Mouse (Mus musculus) heart, embryonic 11.5 days (tissue): ENCODE results near the gene Elf4. TPM values are rescaled to one million over a fixed set of nuclear protein-coding genes. Genes with fewer than 3 reads are reported as not detected.
A peak's percentile ranks its signal among the peaks of the same experiment; 100 is the strongest.
"Not testable (repeated sequence)": the region's sequence is repeated elsewhere in the genome, so short reads cannot be mapped to it uniquely, and the experiment has no call there.

Source experiments
- ATAC-seq: fragments of 200-750 bp; cut with Nextera tagmentation; replicated peaks from 2 replicates; pipeline ENCODE4 v1.8.0; 2017; ENCODE audit warnings: moderate library complexity; ENCODE audit not compliant: insufficient number of reproducible peaks, low FRiP score, low TSS enrichment
- H3K27ac ChIP-seq: fragments of 300-500 bp; sonication (generic); 2 replicates; pipeline ENCODE4 v1.5.1; 2014; ENCODE audit warnings: mild to moderate bottlenecking, low read depth, low read length
- H3K27me3 ChIP-seq: fragments of 300-500 bp; sonication (generic); 2 replicates; pipeline ENCODE4 v1.6.1; 2014; ENCODE audit warnings: mild to moderate bottlenecking, low read length, mixed read lengths; ENCODE audit not compliant: control insufficient read depth, insufficient read depth
- H3K36me3 ChIP-seq: fragments of 300-500 bp; sonication (generic); 2 replicates; pipeline ENCODE4 v1.6.1; 2014; ENCODE audit warnings: mild to moderate bottlenecking, low read length, moderate library complexity, mixed read lengths; ENCODE audit not compliant: control insufficient read depth, insufficient read depth
- H3K4me1 ChIP-seq: fragments of 300-500 bp; sonication (generic); 2 replicates; pipeline ENCODE4 v1.6.1; 2014; ENCODE audit warnings: low read length; ENCODE audit not compliant: control insufficient read depth, insufficient read depth
- H3K4me2 ChIP-seq: fragments of 300-500 bp; sonication (generic); 2 replicates; pipeline ENCODE4 v1.6.1; 2014; ENCODE audit warnings: mild to moderate bottlenecking, moderate library complexity
- H3K4me3 ChIP-seq: fragments of 300-500 bp; sonication (generic); 2 replicates; pipeline ENCODE4 v1.5.1; 2014; ENCODE audit warnings: low read depth, low read length
- H3K9ac ChIP-seq: fragments of 300-500 bp; sonication (generic); 2 replicates; pipeline ENCODE4 v1.6.1; 2014; ENCODE audit warnings: mild to moderate bottlenecking, low read depth, low read length, moderate library complexity
- H3K9me3 ChIP-seq: fragments of 300-500 bp; sonication (generic); replicated peaks from 2 replicates; pipeline ENCODE4 v1.6.1; 2016; ENCODE audit warnings: low read length; ENCODE audit not compliant: control insufficient read depth
- WGBS: fragments of 180-500 bp; shearing (Covaris S2); extraction: QIAGEN DNeasy Blood & Tissue Kit; methylation state at CpG from one replicate; pipeline ENCODE4 v1.1.7; 2014; ENCODE audit not compliant: insufficient replicate concordance; 5-methylcytosine and 5-hydroxymethylcytosine counted together
- polyA plus RNA-seq: library from polyadenylated mRNA; unstranded; fragments of >200 nt; fragmentation: Nextera tagmentation; extraction: Ambion mirVana; gene quantifications from 2 replicates; pipeline ENCODE4 v1.2.1, GENCODE M21; 2014

Gene Elf4
- polyA plus RNA-seq, 1 experiment from 2014 or later, result 14.3 TPM

DNA sequence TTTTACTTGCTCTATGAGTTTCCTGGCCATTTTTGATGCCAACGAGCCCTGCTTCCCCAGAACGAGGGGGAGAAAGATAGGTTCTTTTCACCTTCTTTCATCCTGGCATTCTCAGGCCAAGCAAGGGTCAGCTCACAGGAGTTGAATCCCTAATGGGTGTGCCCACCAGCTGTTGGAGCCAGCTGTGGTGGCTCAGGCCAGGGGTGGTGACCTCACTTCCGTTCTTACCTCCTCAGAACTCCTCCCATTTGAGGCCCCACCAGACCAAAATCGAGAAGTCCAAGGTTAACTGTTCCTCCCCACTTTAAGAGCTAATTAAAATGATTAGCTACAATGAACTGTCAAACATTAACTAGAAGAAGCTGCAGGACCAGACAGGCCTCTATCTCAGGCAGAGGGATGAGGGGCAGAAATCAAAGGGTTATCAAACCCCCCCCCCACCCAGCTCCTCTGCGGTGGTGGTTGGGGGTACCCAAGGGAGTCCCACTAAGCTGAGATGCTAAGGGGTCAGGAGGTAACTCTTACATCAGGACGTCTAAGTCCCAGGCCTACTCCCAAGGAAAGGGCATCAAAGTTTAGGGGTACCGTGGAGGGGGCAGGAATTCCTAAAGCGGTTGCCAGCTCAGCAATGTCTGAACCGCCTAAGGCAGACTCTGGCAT, 10.6 kb downstream of the Elf4 start:
- no peak for ATAC-seq
- Histone ChIP-seq H3K4me1 (peaks cover 13% of the 10 kb centered on the region), H3K36me3 (no peaks in the 10 kb centered on the region), H3K4me2 (peak overlapping the region; percentile 62), H3K27ac (no peak overlapping the region), H3K4me3 (peak overlapping the region; percentile 62), H3K27me3 (peaks cover 9% of the 10 kb centered on the region; the same call in 1 of the 2 replicates), H3K9ac (peak overlapping the region; percentile 79), H3K9me3 (no peaks in the 10 kb centered on the region)
- 19% methylated on average over 9 of the region's 9 CpGs for WGBS

GRCm38 (mm10) chrX:48449646-48450045, 13.3 kb downstream of the Elf4 start:
- Histone ChIP-seq H3K9ac (no peak overlapping the region), H3K4me3 (no peak overlapping the region)
- ATAC-seq, result no peak

GRCm38 (mm10) chrX:48444677-48445076, 18.3 kb downstream of the Elf4 start:
- H3K4me2 ChIP-seq, result no peak overlapping the region
- ATAC-seq, result no peak
- WGBS, result 74% methylated on average over 4 of the region's 4 CpGs
- no peaks in the 10 kb centered on the region for H3K36me3 ChIP-seq
- H3K4me3 ChIP-seq, result no peak overlapping the region
- H3K9ac ChIP-seq, result no peak overlapping the region
- no peak overlapping the region for H3K27ac ChIP-seq
- no peaks in the 10 kb centered on the region for H3K27me3 ChIP-seq
- H3K9me3 ChIP-seq, result no peaks in the 10 kb centered on the region
- peaks cover 2% of the 10 kb centered on the region for H3K4me1 ChIP-seq

More at GRCm38 (mm10) chrX:48449646-48450045, 13.3 kb downstream of the Elf4 start:
- no peaks in the 10 kb centered on the region for H3K9me3 ChIP-seq
- H3K36me3 ChIP-seq, result no peaks in the 10 kb centered on the region
- H3K27ac ChIP-seq, result 0 out of 2 replicates have a peak overlapping the region, but pooled peaks have one; percentile 12
- H3K4me1 ChIP-seq, result peaks cover 13% of the 10 kb centered on the region
- 23% methylated on average over 10 of the region's 10 CpGs for WGBS
- peaks cover 9% of the 10 kb centered on the region; the same call in 1 of the 2 replicates for H3K27me3 ChIP-seq
- H3K4me2 ChIP-seq, result peak overlapping the region; percentile 34

DNA sequence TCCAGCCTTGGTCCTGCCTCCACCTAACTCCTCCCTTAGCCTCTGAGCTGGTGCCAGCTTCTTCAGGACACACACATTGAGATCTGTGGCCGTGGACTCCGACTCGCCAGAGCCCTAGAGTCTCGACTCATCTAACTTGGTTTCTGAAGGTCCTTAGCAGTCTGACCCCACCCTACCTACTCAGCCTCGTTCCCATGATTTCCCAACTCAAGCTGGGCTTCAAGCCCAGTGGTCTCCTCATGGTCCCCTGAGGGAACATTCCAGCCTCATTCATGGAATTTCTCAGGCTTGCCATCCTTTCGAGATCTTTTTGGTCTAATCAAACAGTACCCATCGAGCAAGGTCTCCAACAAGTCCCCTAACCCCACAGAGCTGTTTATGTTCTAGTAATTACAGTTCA, 21.0 kb downstream of the Elf4 start:
- no peaks in the 10 kb centered on the region for H3K27me3 ChIP-seq
- no peak overlapping the region for H3K27ac ChIP-seq
- H3K36me3 ChIP-seq, result no peaks in the 10 kb centered on the region
- no peak overlapping the region for H3K4me2 ChIP-seq
- no peaks in the 10 kb centered on the region for H3K9me3 ChIP-seq
- no peak overlapping the region for H3K9ac ChIP-seq
- WGBS, result 68% methylated on average over 7 of the region's 7 CpGs
- ATAC-seq, result no peak
- peaks cover 7% of the 10 kb centered on the region for H3K4me1 ChIP-seq
- no peak overlapping the region for H3K4me3 ChIP-seq

GRCm38 (mm10) chrX:48441548-48441947, 21.4 kb downstream of the Elf4 start:
- WGBS, result 81% methylated on average over 6 of the region's 6 CpGs
- ATAC-seq, result no peak

GRCm38 (mm10) chrX:48439036-48439435, 23.9 kb downstream of the Elf4 start:
- Histone ChIP-seq H3K27me3 (no peaks in the 10 kb centered on the region), H3K4me1 (peaks cover 7% of the 10 kb centered on the region), H3K27ac (no peak overlapping the region), H3K9me3 (no peaks in the 10 kb centered on the region), H3K4me2 (no peak overlapping the region), H3K36me3 (no peaks in the 10 kb centered on the region), H3K9ac (no peak overlapping the region), H3K4me3 (no peak overlapping the region)
- ATAC-seq, result no peak
- 61% methylated on average over 4 of the region's 4 CpGs for WGBS

More at GRCm38 (mm10) chrX:48441548-48441947, 21.4 kb downstream of the Elf4 start:
- no peak overlapping the region for H3K9ac ChIP-seq
- H3K4me1 ChIP-seq, result peaks cover 7% of the 10 kb centered on the region
- no peaks in the 10 kb centered on the region for H3K27me3 ChIP-seq
- H3K4me3 ChIP-seq, result no peak overlapping the region
- no peak overlapping the region for H3K27ac ChIP-seq
- H3K4me2 ChIP-seq, result no peak overlapping the region
- H3K36me3 ChIP-seq, result no peaks in the 10 kb centered on the region
- no peaks in the 10 kb centered on the region for H3K9me3 ChIP-seq

DNA sequence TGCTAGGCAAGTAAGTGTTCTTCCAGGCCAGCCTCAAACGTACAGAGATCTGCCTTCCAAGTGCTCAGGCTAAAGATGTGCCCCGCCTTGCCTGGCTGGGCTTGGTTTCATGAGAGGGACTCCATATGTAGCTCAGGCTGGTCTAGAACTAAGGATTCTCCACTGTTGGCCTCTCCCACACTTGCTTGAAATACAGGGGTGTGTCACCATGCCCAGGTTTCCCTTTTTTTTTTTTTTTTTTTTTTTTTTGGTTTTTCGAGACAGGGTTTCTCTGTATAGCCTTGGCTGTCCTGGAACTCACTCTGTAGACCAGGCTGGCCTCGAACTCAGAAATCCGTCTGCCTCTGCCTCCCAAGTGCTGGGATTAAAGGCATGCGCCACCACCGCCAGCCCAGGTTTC, 26.9 kb downstream of the Elf4 start:
- not testable (repeated sequence) for H3K27ac ChIP-seq, H3K4me2 ChIP-seq, H3K9me3 ChIP-seq, H3K4me3 ChIP-seq, H3K36me3 ChIP-seq, H3K9ac ChIP-seq, H3K27me3 ChIP-seq, ATAC-seq
- WGBS, result 77% methylated on average over 6 of the region's 7 CpGs
- H3K4me1 ChIP-seq, result peaks cover 14% of the 10 kb centered on the region

GRCm38 (mm10) chrX:48435477-48435900, 27.4 kb downstream of the Elf4 start:
- H3K27ac ChIP-seq, result no peak overlapping the region
- 79% methylated on average over 9 of the region's 9 CpGs for WGBS
- no peak overlapping the region for H3K4me3 ChIP-seq
- peaks cover 14% of the 10 kb centered on the region for H3K4me1 ChIP-seq
- H3K36me3 ChIP-seq, result no peaks in the 10 kb centered on the region
- no peak overlapping the region for H3K4me2 ChIP-seq
- no peaks in the 10 kb centered on the region for H3K9me3 ChIP-seq
- no peaks in the 10 kb centered on the region for H3K27me3 ChIP-seq
- H3K9ac ChIP-seq, result no peak overlapping the region
- no peak for ATAC-seq

GRCm38 (mm10) chrX:48434251-48434650, 28.7 kb downstream of the Elf4 start:
- H3K4me2 ChIP-seq, result no peak overlapping the region
- H3K9me3 ChIP-seq, result no peaks in the 10 kb centered on the region
- no peak overlapping the region for H3K4me3 ChIP-seq
- ATAC-seq, result no peak
- WGBS, result 70% methylated on average over 1 of the region's 1 CpGs
- H3K4me1 ChIP-seq, result peaks cover 13% of the 10 kb centered on the region
- H3K27me3 ChIP-seq, result no peaks in the 10 kb centered on the region
- no peak overlapping the region for H3K27ac ChIP-seq
- no peak overlapping the region for H3K9ac ChIP-seq
- no peaks in the 10 kb centered on the region for H3K36me3 ChIP-seq
